Comparison of ENCODE assay signal across 17 mouse cellular contexts in the genomic region with DNA sequence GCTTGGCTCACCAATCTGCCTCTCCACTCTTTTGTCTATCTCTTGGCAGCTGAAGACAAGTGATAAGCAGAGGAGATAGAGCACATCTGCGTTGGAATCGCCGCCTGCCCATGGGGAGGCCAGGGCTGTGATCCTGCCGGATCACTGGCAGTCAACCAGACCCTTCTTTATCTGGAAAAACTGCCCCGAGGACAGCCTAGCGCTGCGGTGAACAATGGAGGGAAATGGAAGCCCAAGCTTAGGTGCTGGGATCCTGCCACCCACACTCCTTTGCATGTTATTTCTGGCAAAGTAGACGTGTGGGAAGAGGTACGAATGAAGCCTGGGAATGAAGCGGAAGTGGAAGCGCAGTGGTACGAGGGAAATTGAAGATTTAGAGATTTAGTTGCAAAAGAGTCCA.
DNase-seq lines count a peak whose midpoint lies in the region; ATAC-seq and TF ChIP-seq lines count a peak whose summit lies in the region.
"Had no signal": no experiment of that assay in that cellular context is flagged by ENCODE, and none has a peak within 500 bp of the region (broad histone marks: within the 10 kb centered on the region; RNA-seq: fewer than 3 reads in every experiment).

No protein-coding gene starts in this region.

- no peak for ATAC-seq in heart, embryonic 14.5 days (ENCODE audit: insufficient number of reproducible peaks, insufficient read depth, low FRiP score, low read depth)

- peaks cover 10 to 12% of the 10 kb centered on the region in 2 experiments for H3K4me1 ChIP-seq in heart, embryonic 14.5 days (ENCODE audit: control insufficient read depth in 2 of 2, insufficient read depth in 2 of 2, low read length in 2 of 2)
- H3K4me1 ChIP-seq in embryonic facial prominence, embryonic 10.5 days = 0 out of 2 replicates have a peak, but pooled peaks cover 7% of the 10 kb centered on the region
- H3K4me1 ChIP-seq: forebrain, embryonic 12.5 days; limb, embryonic 13.5 days had no signal

- H3K9me3 ChIP-seq in heart, embryonic 14.5 days (ENCODE audit: control insufficient read depth, low read length) = no peaks in the 10 kb centered on the region
- H3K9me3 ChIP-seq in embryonic facial prominence, embryonic 10.5 days = no peaks in the 10 kb centered on the region
- H3K9me3 ChIP-seq: forebrain, embryonic 12.5 days; limb, embryonic 13.5 days had no signal

- no peak overlapping the region for H3K9ac ChIP-seq in heart, embryonic 14.5 days (ENCODE audit: low read length)
- H3K9ac ChIP-seq: forebrain, embryonic 12.5 days; limb, embryonic 13.5 days had no signal

- DNase-seq in gastrocnemius, adult 2 months = no peak
- no peak for DNase-seq in gastrocnemius, postnatal 36 days
- peak; percentile 16 to 30 for DNase-seq in right cerebral cortex, adult 2 months (ENCODE audit: low spot score in 2 of 2)
- no peak for DNase-seq in right cerebral cortex, postnatal 14 days
- peak; percentile 35 for DNase-seq in telencephalon, adult 2 months (ENCODE audit: low read depth, low spot score)
- no peak for DNase-seq in adipocyte (ENCODE audit: low spot score)
- no peak for DNase-seq in embryonic facial prominence, embryonic 10.5 days (ENCODE audit: low spot score)
- DNase-seq: B cell, adult 2 months; cerebellum, adult 18-20 months; layer of hippocampus, postnatal 36 days; lung, adult 2 months; midbrain, embryonic 14.5 days; thymus, adult 18-20 months had no signal

- peaks cover 2% of the 10 kb centered on the region; the same call in 1 of the 2 replicates for H3K27me3 ChIP-seq in heart, embryonic 14.5 days (ENCODE audit: control insufficient read depth, insufficient read depth, low read length)
- 0 out of 2 replicates have a peak, but pooled peaks cover 4% of the 10 kb centered on the region for H3K27me3 ChIP-seq in embryonic facial prominence, embryonic 10.5 days (replicated peaks; ENCODE audit: low read depth, poor library complexity, severe bottlenecking)
- H3K27me3 ChIP-seq: limb, embryonic 13.5 days had no signal

- peak overlapping the region; percentile 54 for H3K27ac ChIP-seq in gastrocnemius, adult 2 months
- H3K27ac ChIP-seq in heart, embryonic 14.5 days (replicated peaks in 1 of 2; ENCODE audit: control insufficient read depth in 1 of 2, insufficient read depth in 1 of 2, low read depth in 2 of 2, low read length in 2 of 2) = peak overlapping the region; percentile 33 to 47; a peak in 2 of 4 replicates
- H3K27ac ChIP-seq in embryonic facial prominence, embryonic 10.5 days (replicated peaks) = no peak overlapping the region
- H3K27ac ChIP-seq: forebrain, embryonic 12.5 days; kidney, postnatal 0 days; limb, embryonic 13.5 days had no signal

- H3K4me3 ChIP-seq in gastrocnemius, adult 2 months = no peak overlapping the region
- no peak overlapping the region for H3K4me3 ChIP-seq in heart, embryonic 14.5 days (ENCODE audit: control insufficient read depth in 1 of 2, insufficient read depth in 1 of 2, low read depth in 1 of 2, low read length in 2 of 2)
- H3K4me3 ChIP-seq in embryonic facial prominence, embryonic 10.5 days = no peak overlapping the region
- H3K4me3 ChIP-seq: forebrain, embryonic 12.5 days; limb, embryonic 13.5 days had no signal

- no peaks in the 10 kb centered on the region for H3K36me3 ChIP-seq in heart, embryonic 14.5 days (ENCODE audit: control insufficient read depth, insufficient read depth, low read length)
- H3K36me3 ChIP-seq in embryonic facial prominence, embryonic 10.5 days (replicated peaks) = no peaks in the 10 kb centered on the region
- H3K36me3 ChIP-seq: forebrain, embryonic 12.5 days; limb, embryonic 13.5 days had no signal

- peak overlapping the region; percentile 33; the same call in 1 of the 2 replicates for H3K4me2 ChIP-seq in heart, embryonic 14.5 days (ENCODE audit: low read length)
- H3K4me2 ChIP-seq: forebrain, embryonic 12.5 days; limb, embryonic 13.5 days had no signal

- WGBS in heart, embryonic 14.5 days = 16% methylated on average over 12 of the region's 12 CpGs
- 81% methylated on average over 12 of the region's 12 CpGs for WGBS in embryonic facial prominence, embryonic 10.5 days

- intact Hi-C loops in gastrocnemius, adult 2 months (cut with DNase I) = no loop called here
- intact Hi-C loops in gastrocnemius, postnatal 36 days (cut with DNase I) = no loop called here

- no peak for TF ChIP-seq CTCF in gastrocnemius, adult 2 months (IDR thresholded peaks at IDR 0.05)

Comparison
In these comparisons a context has a peak if more than half of its experiments do, and no peak if none do; other contexts are left out.
1. DNase-seq: peak in right cerebral cortex, adult 2 months (2 of 2) and telencephalon, adult 2 months (single experiment); none in gastrocnemius, adult 2 months (single experiment), gastrocnemius, postnatal 36 days (0 of 2), right cerebral cortex, postnatal 14 days (single experiment), adipocyte (single experiment) and embryonic facial prominence, embryonic 10.5 days (single experiment).